Mouse (Mus musculus) megakaryocyte, embryonic 14.5 days (primary cell): Measurements from ENCODE around the gene Syne1. TPM values are rescaled to one million over a fixed set of nuclear protein-coding genes. Genes with fewer than 3 reads are reported as not detected.

ENCODE experiments used
- H3K27me3 ChIP-seq: replicated peaks from 2 replicates; pipeline ENCODE3; 2012; ENCODE audit warnings: inconsistent platforms
- H3K36me3 ChIP-seq: replicated peaks from 2 replicates; pipeline ENCODE3; 2012; ENCODE audit warnings: low read length, inconsistent platforms, mixed read lengths
- H3K4me1 ChIP-seq: 2 replicates; pipeline ENCODE4 v1.6.1; 2012; ENCODE audit warnings: inconsistent platforms
- H3K4me3 ChIP-seq: replicated peaks from 2 replicates; pipeline ENCODE3; 2012; ENCODE audit warnings: moderate library complexity, mild to moderate bottlenecking, inconsistent platforms
- H3K9me3 ChIP-seq: 2 replicates; pipeline ENCODE4 v1.6.1; 2012; ENCODE audit warnings: inconsistent platforms
- FLI1 ChIP-seq: IDR thresholded peaks from 2 replicates; pipeline ENCODE4 v1.6.1; 2012; ENCODE audit warnings: low read length, inconsistent platforms, mixed read lengths
- GATA1 ChIP-seq: IDR thresholded peaks from 3 replicates; pipeline ENCODE4 v1.6.1; 2012; ENCODE audit warnings: mixed read lengths, low read length, inconsistent platforms, borderline replicate concordance
- polyA plus RNA-seq: library from polyadenylated mRNA; stranded (reverse); fragments of >175 nt; gene quantifications from 2 replicates; pipeline ENCODE4 v1.2.3, GENCODE M21; 2012; ENCODE audit warnings: low replicate concordance; ENCODE audit not compliant: insufficient read depth

Syne1 gene
- polyA plus RNA-seq, 1 experiment = 5.3 TPM

DNA sequence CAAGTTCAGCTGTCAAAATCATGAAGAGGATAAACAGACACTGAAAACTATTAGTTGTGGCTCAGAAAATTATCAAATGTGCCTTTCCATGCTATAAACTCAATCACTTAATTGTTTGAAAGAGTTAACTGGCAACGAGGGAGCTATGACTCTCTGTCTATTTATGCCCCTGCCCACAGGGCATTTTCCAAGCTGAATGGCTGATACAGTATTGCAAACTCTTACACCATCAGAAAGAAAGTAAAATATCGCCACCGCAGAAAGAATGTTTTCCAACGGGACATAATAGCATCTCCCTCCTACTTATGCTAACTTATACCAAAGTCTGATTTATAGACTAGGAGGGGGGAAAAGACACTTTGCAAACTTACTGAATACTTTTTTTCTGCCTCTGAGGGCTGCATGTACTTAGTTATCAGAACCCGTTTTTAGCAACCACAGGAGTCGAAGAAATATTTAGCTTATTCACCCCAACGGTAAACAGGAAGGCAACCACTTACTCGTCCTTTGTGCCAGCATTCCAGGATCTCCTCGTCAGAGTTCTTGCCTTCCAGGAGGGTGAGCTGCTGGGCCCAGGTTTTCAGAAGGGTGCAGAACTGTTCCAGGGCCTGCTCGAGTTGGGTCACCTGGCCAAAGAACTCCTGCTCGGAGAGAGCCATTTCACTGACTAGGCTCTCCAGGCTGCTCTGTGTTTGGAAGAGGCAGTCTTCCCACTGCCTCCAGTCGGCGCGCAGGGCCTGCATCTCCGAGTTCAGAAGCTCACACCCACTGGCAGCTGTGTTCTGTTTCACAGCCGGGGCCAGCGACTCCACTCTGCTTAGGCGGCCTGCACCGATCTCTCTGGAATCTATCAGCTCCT lies 262.3 kb downstream of the Syne1 start:
- TF ChIP-seq FLI1 = no peak
- no peak for TF ChIP-seq GATA1
- H3K4me3 ChIP-seq = no peak overlapping the region
- H3K9me3 ChIP-seq = no peaks in the 10 kb centered on the region; the same call in 1 of the 2 replicates
- peaks cover 77% of the 10 kb centered on the region for H3K36me3 ChIP-seq
- peaks cover 17% of the 10 kb centered on the region for H3K4me1 ChIP-seq
- H3K27me3 ChIP-seq = no peaks in the 10 kb centered on the region

DNA sequence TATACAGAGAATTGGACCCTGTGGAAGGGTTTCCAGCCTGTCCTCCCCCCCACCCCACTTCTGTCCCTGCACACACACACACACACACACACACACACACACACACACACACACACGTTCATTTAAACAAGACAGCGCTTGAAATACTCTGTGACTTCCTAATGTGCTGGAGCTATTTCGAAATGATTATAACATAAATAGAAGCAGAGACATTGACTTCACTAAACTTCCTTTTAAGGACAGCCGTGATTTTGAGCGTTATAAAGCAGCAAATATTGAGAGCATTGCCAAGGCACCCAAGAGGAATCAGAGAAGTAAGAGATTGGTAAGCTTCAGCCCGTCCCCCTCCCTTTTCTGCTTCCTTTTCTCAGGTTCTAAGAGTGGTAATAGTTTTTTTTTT lies 263.0 kb downstream of the Syne1 start:
- H3K36me3 ChIP-seq = peaks cover 71% of the 10 kb centered on the region
- no peak overlapping the region for H3K4me3 ChIP-seq
- H3K9me3 ChIP-seq = no peaks in the 10 kb centered on the region; the same call in 1 of the 2 replicates
- H3K27me3 ChIP-seq = no peaks in the 10 kb centered on the region
- H3K4me1 ChIP-seq = peaks cover 17% of the 10 kb centered on the region
- TF ChIP-seq FLI1 (no peak), GATA1 (no peak)

DNA sequence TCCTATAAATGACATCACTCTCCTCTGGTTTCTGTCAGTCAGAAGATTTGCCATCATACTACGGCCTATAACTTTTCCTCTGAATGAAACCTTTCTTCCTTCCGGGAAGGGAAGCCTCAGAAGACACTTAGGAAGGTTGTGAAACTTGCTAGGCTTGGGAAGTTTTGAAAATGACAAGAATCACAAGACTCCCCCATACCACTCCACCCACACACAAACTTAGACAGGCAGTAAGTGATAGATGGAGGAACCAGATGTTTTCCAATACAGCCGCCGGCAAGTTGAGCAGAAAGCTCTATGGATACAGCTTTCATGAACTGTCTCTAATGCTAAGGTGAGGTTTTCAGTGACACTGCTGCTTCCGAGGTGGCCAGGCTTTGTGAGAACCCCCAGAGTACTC lies 275.5 kb downstream of the Syne1 start:
- peaks cover 58% of the 10 kb centered on the region for H3K36me3 ChIP-seq
- H3K27me3 ChIP-seq = no peaks in the 10 kb centered on the region
- peaks cover 13% of the 10 kb centered on the region for H3K4me1 ChIP-seq
- no peak overlapping the region for H3K4me3 ChIP-seq
- no peaks in the 10 kb centered on the region for H3K9me3 ChIP-seq
- no peak for TF ChIP-seq GATA1
- no peak for TF ChIP-seq FLI1

DNA sequence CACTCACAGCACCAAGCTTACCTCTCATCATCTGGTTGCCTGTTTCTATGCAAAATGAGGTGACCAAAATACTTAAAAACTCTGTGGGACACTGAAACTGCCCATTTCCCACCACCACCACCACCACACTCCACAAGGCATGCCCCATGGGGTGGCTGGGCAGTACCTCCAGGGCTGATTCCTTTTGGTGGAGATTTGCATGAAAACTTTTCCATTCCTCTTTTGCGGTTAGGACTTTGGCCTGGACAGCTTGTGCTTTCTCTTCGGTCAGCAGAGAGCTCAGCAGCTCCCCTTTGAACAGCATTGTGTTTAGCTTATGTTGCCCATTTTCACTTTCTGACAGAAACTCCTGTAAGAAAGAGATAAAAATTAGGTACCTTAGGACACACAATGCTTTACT lies 280.6 kb downstream of the Syne1 start:
- peaks cover 20% of the 10 kb centered on the region for H3K4me1 ChIP-seq
- no peaks in the 10 kb centered on the region for H3K9me3 ChIP-seq
- no peaks in the 10 kb centered on the region for H3K27me3 ChIP-seq
- TF ChIP-seq FLI1 (no peak), GATA1 (no peak)
- H3K36me3 ChIP-seq = peaks cover 98% of the 10 kb centered on the region
- no peak overlapping the region for H3K4me3 ChIP-seq

DNA sequence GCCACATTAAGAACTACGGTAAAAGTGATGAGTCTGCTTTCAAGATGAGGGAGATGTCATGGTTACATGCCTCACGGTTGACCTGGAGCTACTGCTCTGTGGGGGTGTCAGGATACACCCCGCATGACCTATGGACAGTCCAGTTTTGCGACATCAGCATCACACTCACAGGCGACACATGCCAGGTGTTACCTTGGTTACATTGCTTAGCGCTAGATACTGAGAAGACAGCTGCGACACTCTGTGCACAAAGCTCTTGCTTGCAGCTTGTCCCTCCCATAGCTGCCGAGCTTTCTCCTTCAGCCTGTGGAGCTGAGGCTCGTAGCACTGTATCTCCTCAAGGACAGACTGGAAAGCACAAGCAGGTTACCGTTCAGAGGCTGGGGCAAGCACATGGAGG lies 286.9 kb downstream of the Syne1 start:
- H3K36me3 ChIP-seq = peaks cover 97% of the 10 kb centered on the region
- H3K4me1 ChIP-seq = peaks cover 8% of the 10 kb centered on the region; the same call in 1 of the 2 replicates
- no peak overlapping the region for H3K4me3 ChIP-seq
- no peaks in the 10 kb centered on the region for H3K9me3 ChIP-seq
- TF ChIP-seq GATA1 (no peak), FLI1 (no peak)
- no peaks in the 10 kb centered on the region for H3K27me3 ChIP-seq

DNA sequence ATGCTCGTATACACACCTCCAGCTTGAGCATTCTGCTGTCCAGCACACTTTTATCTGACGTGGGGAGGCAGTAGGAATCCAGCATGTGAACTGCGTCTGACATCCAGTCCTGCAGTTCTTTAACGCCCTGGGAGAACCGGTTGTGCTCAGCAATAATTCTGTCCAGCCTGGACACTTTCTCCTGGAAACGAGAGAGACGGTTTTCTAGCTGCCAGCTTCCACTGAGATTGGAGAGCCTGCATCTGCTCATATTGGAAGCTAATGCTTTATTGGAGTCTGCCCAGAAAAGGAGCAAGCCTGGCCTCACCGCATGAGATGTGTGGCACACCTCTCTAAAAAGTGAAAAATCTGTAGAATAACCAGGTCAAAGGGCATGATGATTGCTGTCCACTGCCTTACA lies 288.6 kb downstream of the Syne1 start:
- Histone ChIP-seq H3K9me3 (no peaks in the 10 kb centered on the region), H3K36me3 (peaks cover 98% of the 10 kb centered on the region), H3K27me3 (no peaks in the 10 kb centered on the region), H3K4me1 (peaks cover 8% of the 10 kb centered on the region; the same call in 1 of the 2 replicates), H3K4me3 (no peak overlapping the region)
- no peak for TF ChIP-seq FLI1
- TF ChIP-seq GATA1 = no peak

DNA sequence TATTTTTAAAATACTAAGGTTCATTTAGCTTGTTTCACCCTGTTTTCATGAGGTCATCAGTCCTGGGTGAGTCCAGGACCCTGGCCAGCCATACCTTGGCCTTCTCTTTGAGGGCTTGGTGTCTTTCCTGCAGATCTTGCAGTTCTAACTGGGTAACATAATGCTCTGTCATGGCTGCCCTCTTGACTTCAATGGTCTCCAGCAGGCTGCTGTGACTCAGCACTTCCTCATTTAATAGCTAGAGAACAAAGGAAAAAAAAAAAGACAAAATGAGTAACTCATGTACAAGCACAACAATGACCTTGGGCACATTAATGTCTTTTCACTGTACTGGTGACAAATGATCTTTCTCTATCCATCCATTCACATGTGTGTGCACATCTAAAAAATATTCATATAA lies 294.6 kb downstream of the Syne1 start:
- H3K4me3 ChIP-seq = no peak overlapping the region
- no peaks in the 10 kb centered on the region for H3K27me3 ChIP-seq
- H3K9me3 ChIP-seq = no peaks in the 10 kb centered on the region
- TF ChIP-seq FLI1 = no peak
- no peak for TF ChIP-seq GATA1
- H3K36me3 ChIP-seq = peaks cover 99% of the 10 kb centered on the region
- H3K4me1 ChIP-seq = peaks cover 10% of the 10 kb centered on the region

DNA sequence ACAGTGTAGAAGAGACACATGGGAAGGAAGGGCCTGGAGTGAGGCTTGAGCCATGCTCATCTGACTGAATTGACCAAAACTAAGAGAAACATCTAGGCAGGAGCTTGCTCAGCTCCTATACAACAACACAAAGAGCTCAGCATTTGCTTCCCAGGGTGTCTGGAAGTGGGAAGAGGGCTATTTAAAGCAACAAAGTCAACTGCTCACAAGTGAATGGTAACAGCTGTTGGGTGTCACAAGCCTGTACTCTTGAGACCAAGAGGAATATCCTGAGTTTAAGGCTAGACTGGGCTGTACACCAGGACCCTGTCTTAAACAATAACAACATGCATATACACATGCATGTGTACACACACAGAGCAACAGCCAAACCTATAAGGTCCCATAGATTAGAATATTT lies 297.5 kb downstream of the Syne1 start:
- TF ChIP-seq GATA1 (no peak), FLI1 (no peak)
- no peaks in the 10 kb centered on the region for H3K9me3 ChIP-seq
- H3K4me3 ChIP-seq = no peak overlapping the region
- peaks cover 10% of the 10 kb centered on the region for H3K4me1 ChIP-seq
- H3K27me3 ChIP-seq = no peaks in the 10 kb centered on the region
- peaks cover 99% of the 10 kb centered on the region for H3K36me3 ChIP-seq

DNA sequence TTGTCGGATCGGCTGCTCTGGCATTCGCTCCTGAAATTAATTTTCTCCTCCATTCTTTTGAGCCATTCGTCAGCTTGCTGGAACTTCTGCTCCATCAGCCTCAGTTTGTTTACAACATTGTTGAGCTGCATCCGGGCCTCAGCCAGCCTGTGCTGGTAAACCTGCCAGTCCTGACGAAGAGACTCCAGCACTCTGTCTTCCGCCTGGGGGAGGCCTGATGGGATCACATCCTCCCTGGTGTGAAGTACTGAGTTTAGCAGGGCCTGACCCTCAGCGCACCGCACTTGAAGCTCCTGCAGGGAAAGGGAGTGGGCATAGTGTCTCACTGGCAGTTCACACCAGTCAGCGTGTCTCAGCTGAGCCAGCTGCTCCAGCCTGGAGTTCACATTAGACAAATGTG lies 300.6 kb downstream of the Syne1 start:
- H3K4me1 ChIP-seq = no peaks in the 10 kb centered on the region
- H3K27me3 ChIP-seq = no peaks in the 10 kb centered on the region
- TF ChIP-seq FLI1 (no peak), GATA1 (no peak)
- H3K4me3 ChIP-seq = no peak overlapping the region
- H3K36me3 ChIP-seq = peaks cover 99% of the 10 kb centered on the region
- H3K9me3 ChIP-seq = no peaks in the 10 kb centered on the region

DNA sequence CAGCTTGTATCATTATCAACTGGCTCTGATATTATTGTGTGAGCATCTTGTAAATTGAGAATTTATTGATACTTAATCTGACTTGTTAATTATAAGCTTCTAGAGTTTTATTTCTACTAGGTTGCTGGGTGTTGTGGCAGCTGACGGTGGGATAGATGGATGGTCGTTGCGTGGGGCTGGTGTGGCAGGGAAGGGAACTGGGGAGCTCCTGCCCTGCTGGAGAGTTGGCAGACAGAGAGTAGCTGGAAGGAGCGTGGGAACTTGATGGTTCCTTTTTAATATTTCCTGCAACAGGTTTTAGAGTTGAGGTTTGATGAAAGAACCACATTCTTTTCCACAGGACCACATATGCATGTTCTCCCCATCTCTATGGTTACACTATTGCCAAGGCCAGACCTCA lies 311.6 kb downstream of the Syne1 start:
- Histone ChIP-seq H3K9me3 (no peaks in the 10 kb centered on the region), H3K4me1 (peaks cover 7% of the 10 kb centered on the region), H3K27me3 (no peaks in the 10 kb centered on the region), H3K36me3 (peaks cover 96% of the 10 kb centered on the region), H3K4me3 (no peak overlapping the region)
- TF ChIP-seq GATA1 = no peak
- TF ChIP-seq FLI1 = no peak

DNA sequence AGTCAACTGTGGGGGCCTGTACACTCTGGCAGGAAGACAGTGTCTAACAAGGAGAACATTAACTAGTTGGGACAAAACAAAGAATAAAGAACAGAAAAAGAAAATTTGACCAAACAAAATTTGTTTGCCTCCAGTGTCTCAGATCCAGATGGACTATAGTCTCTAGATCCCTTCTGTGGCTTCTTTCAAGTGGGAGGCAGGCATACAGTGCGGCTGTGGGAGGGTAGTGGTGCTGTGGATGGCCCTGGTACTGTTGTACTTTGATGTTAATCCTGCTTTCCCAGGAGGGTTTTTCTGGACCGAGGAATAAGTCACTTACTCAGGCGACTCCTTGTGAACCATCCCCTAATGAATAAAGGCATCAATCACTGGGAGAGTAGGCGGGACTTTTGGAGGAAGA lies 314.4 kb downstream of the Syne1 start:
- peaks cover 97% of the 10 kb centered on the region for H3K36me3 ChIP-seq
- no peaks in the 10 kb centered on the region for H3K27me3 ChIP-seq
- H3K9me3 ChIP-seq = no peaks in the 10 kb centered on the region
- no peak for TF ChIP-seq GATA1
- no peak for TF ChIP-seq FLI1
- H3K4me3 ChIP-seq = no peak overlapping the region
- H3K4me1 ChIP-seq = peaks cover 7% of the 10 kb centered on the region
